Mouse (Mus musculus): Measurements from ENCODE around the gene Psmd9. TPM values are rescaled to one million over a fixed set of nuclear protein-coding genes. Genes with fewer than 3 reads are reported as not detected.

The Psmd9 gene
- polyA plus RNA-seq, 1 experiment: 36.3 TPM

GRCm38 (mm10) chr5:123277342-123277701 lies 108.1 kb downstream of the Psmd9 start:
- no peaks in the 10 kb centered on the region for H3K4me1 ChIP-seq (ENCODE audit: control insufficient read depth, insufficient read depth, low read length)
- no peaks in the 10 kb centered on the region for H3K27me3 ChIP-seq (ENCODE audit: control insufficient read depth, insufficient read depth, low read length)
- no peak overlapping the region for H3K4me3 ChIP-seq (ENCODE audit: control insufficient read depth, low read depth, low read length)
- TF ChIP-seq CTCF (IDR thresholded peaks at IDR 0.05; ENCODE audit: control insufficient read depth, insufficient read depth, insufficient replicate concordance, low read depth, low read length) (no peak), POLR2A (IDR thresholded peaks at IDR 0.05; ENCODE audit: control insufficient read depth, low read depth, low read length) (no peak)
- no peak overlapping the region for H3K27ac ChIP-seq (ENCODE audit: control insufficient read depth, insufficient read depth, low read depth, low read length)
- H3K36me3 ChIP-seq (ENCODE audit: control insufficient read depth, insufficient read depth, low read length): no peaks in the 10 kb centered on the region; the same call in 1 of the 2 replicates

GRCm38 (mm10) chr5:123277704-123278103 lies 108.5 kb downstream of the Psmd9 start:
- H3K27me3 ChIP-seq (ENCODE audit: control insufficient read depth, insufficient read depth, low read length): no peaks in the 10 kb centered on the region
- TF ChIP-seq POLR2A (IDR thresholded peaks at IDR 0.05; ENCODE audit: control insufficient read depth, low read depth, low read length): no peak
- no peak for TF ChIP-seq CTCF (IDR thresholded peaks at IDR 0.05; ENCODE audit: control insufficient read depth, insufficient read depth, insufficient replicate concordance, low read depth, low read length)
- H3K4me1 ChIP-seq (ENCODE audit: control insufficient read depth, insufficient read depth, low read length): no peaks in the 10 kb centered on the region
- H3K36me3 ChIP-seq (ENCODE audit: control insufficient read depth, insufficient read depth, low read length): no peaks in the 10 kb centered on the region; the same call in 1 of the 2 replicates
- no peak overlapping the region for H3K27ac ChIP-seq (ENCODE audit: control insufficient read depth, insufficient read depth, low read depth, low read length)
- H3K4me3 ChIP-seq (ENCODE audit: control insufficient read depth, low read depth, low read length): no peak overlapping the region

GRCm38 (mm10) chr5:123279248-123279647 lies 110.0 kb downstream of the Psmd9 start:
- TF ChIP-seq POLR2A (IDR thresholded peaks at IDR 0.05; ENCODE audit: control insufficient read depth, low read depth, low read length): no peak
- no peak for TF ChIP-seq CTCF (IDR thresholded peaks at IDR 0.05; ENCODE audit: control insufficient read depth, insufficient read depth, insufficient replicate concordance, low read depth, low read length)
- no peak overlapping the region for H3K4me3 ChIP-seq (ENCODE audit: control insufficient read depth, low read depth, low read length)
- no peaks in the 10 kb centered on the region; the same call in 1 of the 2 replicates for H3K36me3 ChIP-seq (ENCODE audit: control insufficient read depth, insufficient read depth, low read length)
- H3K27ac ChIP-seq (ENCODE audit: control insufficient read depth, insufficient read depth, low read depth, low read length): no peak overlapping the region
- no peaks in the 10 kb centered on the region for H3K27me3 ChIP-seq (ENCODE audit: control insufficient read depth, insufficient read depth, low read length)
- no peaks in the 10 kb centered on the region for H3K4me1 ChIP-seq (ENCODE audit: control insufficient read depth, insufficient read depth, low read length)

DNA sequence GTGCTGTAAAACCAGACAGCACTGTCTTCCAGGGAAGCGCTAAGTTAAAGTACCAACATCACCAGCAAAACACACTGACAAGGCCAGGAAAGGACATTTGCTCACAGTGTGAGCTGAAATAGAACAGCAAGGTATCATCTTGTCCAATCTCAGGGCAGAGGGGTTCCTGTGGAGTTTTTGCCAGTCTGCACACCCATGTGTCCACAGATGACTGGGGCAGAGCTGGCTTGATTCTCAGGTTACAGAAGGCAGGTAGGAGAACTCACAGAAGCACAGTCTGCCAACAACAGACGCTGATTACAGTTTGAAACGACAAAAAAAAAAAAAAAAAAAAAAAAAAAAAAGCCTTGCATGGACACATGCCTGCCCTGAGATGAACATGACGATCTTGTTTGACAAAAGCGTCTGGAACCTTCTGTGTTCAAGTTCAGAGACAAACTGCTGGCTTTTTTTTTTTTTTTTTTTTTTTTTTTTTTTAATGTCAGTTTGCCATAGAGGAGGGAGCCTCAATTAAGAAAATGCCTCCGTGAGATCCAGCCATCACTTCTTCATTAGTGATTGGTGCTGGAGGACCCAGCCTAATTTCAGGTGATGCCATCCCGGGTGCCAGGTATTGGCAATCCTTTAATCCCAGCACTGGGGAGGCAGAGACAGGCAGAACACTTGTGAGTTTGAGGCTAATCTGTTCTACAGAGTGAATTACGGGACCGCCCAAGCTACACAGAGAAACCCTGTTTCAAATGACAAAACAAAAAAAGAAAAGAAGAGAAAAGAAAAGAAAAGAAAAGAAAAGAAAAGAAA lies 112.3 kb downstream of the Psmd9 start:
- Histone ChIP-seq H3K27ac (ENCODE audit: control insufficient read depth, insufficient read depth, low read depth, low read length) (no peak overlapping the region), H3K4me1 (ENCODE audit: control insufficient read depth, insufficient read depth, low read length) (no peaks in the 10 kb centered on the region), H3K36me3 (ENCODE audit: control insufficient read depth, insufficient read depth, low read length) (no peaks in the 10 kb centered on the region; the same call in 1 of the 2 replicates), H3K27me3 (ENCODE audit: control insufficient read depth, insufficient read depth, low read length) (no peaks in the 10 kb centered on the region), H3K4me3 (ENCODE audit: control insufficient read depth, low read depth, low read length) (no peak overlapping the region)
- no peak for TF ChIP-seq POLR2A (IDR thresholded peaks at IDR 0.05; ENCODE audit: control insufficient read depth, low read depth, low read length)
- TF ChIP-seq CTCF (IDR thresholded peaks at IDR 0.05; ENCODE audit: control insufficient read depth, insufficient read depth, insufficient replicate concordance, low read depth, low read length): no peak

DNA sequence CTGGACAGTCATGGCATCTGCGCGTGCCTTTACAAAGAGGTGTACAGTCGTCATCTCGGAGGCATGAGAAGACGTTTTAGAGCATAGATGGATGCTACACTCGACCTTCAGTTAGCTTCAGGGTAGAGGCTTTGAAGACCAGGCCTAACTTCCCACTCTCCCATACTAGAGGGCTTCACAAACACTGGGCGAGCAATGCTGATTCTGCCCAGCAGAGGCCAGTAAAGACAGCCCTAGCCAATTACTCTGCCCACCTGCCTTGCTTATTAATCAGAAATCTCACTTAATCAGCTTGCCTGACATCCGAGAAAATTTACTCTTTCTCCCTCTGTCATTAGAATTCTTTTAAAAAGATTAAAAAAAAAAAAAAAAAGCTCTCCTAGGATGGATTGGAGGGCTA lies 116.0 kb downstream of the Psmd9 start:
- Histone ChIP-seq H3K27me3 (ENCODE audit: control insufficient read depth, insufficient read depth, low read length) (no peaks in the 10 kb centered on the region), H3K4me1 (ENCODE audit: control insufficient read depth, insufficient read depth, low read length) (no peaks in the 10 kb centered on the region), H3K27ac (ENCODE audit: control insufficient read depth, insufficient read depth, low read depth, low read length) (no peak overlapping the region), H3K36me3 (ENCODE audit: control insufficient read depth, insufficient read depth, low read length) (no peaks in the 10 kb centered on the region; the same call in 1 of the 2 replicates), H3K4me3 (ENCODE audit: control insufficient read depth, low read depth, low read length) (no peak overlapping the region)
- TF ChIP-seq POLR2A (IDR thresholded peaks at IDR 0.05; ENCODE audit: control insufficient read depth, low read depth, low read length) (no peak), CTCF (IDR thresholded peaks at IDR 0.05; ENCODE audit: control insufficient read depth, insufficient read depth, insufficient replicate concordance, low read depth, low read length) (no peak)

DNA sequence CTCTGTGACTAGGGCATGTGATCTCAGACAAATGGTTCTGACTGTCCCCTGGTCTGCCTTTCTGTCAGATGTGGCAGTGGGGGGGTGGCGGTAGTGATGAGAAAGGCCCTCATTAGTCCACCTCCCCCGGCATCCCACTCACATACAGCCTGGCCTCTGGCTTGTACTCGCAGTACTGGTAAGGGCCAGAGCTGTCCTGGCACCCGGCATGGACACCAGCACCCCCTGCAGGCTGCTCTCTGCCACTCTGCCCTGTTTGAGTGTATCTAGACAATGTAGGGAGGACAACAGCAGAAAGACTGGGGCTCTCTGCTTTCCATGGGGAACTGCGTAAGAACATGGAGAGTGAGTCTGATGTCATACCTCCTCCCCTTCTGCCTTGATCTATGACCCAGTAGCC lies 118.9 kb downstream of the Psmd9 start:
- Histone ChIP-seq H3K4me1 (ENCODE audit: control insufficient read depth, insufficient read depth, low read length) (no peaks in the 10 kb centered on the region), H3K27ac (ENCODE audit: control insufficient read depth, insufficient read depth, low read depth, low read length) (no peak overlapping the region)
- TF ChIP-seq POLR2A (IDR thresholded peaks at IDR 0.05; ENCODE audit: control insufficient read depth, low read depth, low read length) (no peak), CTCF (IDR thresholded peaks at IDR 0.05; ENCODE audit: control insufficient read depth, insufficient read depth, insufficient replicate concordance, low read depth, low read length) (peak; percentile 16; the same call in 1 of the 2 replicates)

DNA sequence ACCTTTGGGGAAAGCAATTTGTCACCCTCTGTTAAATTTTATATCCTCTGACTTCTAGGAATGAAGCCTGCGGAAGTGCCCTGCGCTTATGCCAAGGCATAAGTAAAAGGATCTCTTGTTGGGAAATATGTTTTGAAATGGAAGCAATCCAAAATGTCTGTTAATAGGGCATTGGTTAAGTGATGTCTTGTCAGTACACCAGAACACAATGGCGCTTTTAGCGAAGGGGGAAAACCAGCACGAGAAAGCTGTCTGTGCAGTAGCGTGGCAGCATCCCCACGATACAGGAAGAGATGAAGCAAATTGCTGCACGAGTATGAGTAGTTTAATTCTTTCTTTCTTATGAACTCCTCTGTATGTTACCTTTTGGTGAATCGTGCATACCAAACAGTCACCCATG lies 125.4 kb downstream of the Psmd9 start:
- no peaks in the 10 kb centered on the region for H3K27me3 ChIP-seq (ENCODE audit: control insufficient read depth, insufficient read depth, low read length)
- H3K36me3 ChIP-seq (ENCODE audit: control insufficient read depth, insufficient read depth, low read length): no peaks in the 10 kb centered on the region; the same call in 1 of the 2 replicates
- no peak overlapping the region for H3K27ac ChIP-seq (ENCODE audit: control insufficient read depth, insufficient read depth, low read depth, low read length)
- H3K4me1 ChIP-seq (ENCODE audit: control insufficient read depth, insufficient read depth, low read length): no peaks in the 10 kb centered on the region
- TF ChIP-seq CTCF (IDR thresholded peaks at IDR 0.05; ENCODE audit: control insufficient read depth, insufficient read depth, insufficient replicate concordance, low read depth, low read length): no peak
- no peak for TF ChIP-seq POLR2A (IDR thresholded peaks at IDR 0.05; ENCODE audit: control insufficient read depth, low read depth, low read length)
- H3K4me3 ChIP-seq (ENCODE audit: control insufficient read depth, low read depth, low read length): peak overlapping the region; percentile 23; the same call in 1 of the 2 replicates

More for the DNA sequence above, 118.9 kb downstream of the Psmd9 start:
- H3K4me3 ChIP-seq (ENCODE audit: control insufficient read depth, low read depth, low read length): no peak overlapping the region
- H3K27me3 ChIP-seq (ENCODE audit: control insufficient read depth, insufficient read depth, low read length): no peaks in the 10 kb centered on the region
- no peaks in the 10 kb centered on the region; the same call in 1 of the 2 replicates for H3K36me3 ChIP-seq (ENCODE audit: control insufficient read depth, insufficient read depth, low read length)

Data from testis, adult 2 months (tissue).